Mouse (Mus musculus): ENCODE results near the gene Mybpc3.

DNA sequence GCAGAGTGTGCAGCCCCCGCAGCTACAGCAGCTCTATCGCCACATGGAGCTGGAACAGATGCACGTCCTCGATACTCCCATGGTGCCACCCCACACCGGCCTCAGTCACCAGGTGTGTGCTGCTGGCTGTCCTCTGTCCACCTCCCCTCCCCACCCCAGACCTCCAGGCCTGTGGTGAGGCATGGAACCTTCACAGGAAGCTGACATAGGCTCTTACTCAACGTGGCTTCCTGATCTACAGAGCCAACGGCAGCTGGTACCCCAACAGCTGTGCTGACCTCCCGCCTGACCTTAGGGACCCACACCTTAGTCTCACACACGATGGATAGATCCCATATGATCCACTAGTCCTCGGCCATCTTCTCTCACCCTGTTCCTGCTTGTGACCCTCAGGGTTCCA lies 4.6 kb upstream of the Mybpc3 start:
- TF ChIP-seq POLR2A (IDR thresholded peaks at IDR 0.05; ENCODE audit: insufficient read depth, low read length): no peak
- no peak for TF ChIP-seq CTCF (IDR thresholded peaks at IDR 0.05; ENCODE audit: low read depth, low read length)
- TF ChIP-seq EP300 (IDR thresholded peaks at IDR 0.05; ENCODE audit: insufficient read depth, low read depth, low read length): no peak
